Mouse (Mus musculus) layer of hippocampus, adult 11-12 months (tissue): Measurements from ENCODE around the gene Gm20855.
"Not testable (repeated sequence)": the region's sequence is repeated elsewhere in the genome, so short reads cannot be mapped to it uniquely, and the experiment has no call there.

Experiments used
- DNase-seq: peaks from one replicate; pipeline ENCODE4 v3.0.0; 2022; ENCODE audit warnings: low spot score

The Gm20855 gene

DNA sequence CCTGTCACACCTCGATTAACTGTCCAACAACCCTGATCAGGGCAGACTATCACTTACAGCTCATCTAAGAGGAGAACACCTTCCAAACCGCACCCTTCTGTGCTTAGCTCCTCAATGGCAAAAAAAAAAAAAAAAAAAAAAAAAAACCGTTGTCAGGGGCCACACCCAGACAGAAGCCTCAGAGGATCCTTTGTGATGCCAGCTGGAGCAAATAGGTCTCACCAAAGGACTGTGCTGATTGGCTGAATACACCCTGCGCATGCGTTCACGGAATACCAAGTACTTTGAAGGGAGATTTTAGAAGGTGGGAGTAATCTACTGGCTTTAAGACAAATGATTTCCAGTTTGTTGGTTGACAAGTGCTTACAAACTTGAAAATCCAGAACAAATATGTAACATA lies at the start of gene Gm20855:
Gm20855 (minus strand) TSS at position 101 of the 400 bp plus-strand sequence.
- not testable (repeated sequence) for DNase-seq
